Mouse (Mus musculus): Measurements from ENCODE around the gene Cacng8. TPM values are rescaled to one million over a fixed set of nuclear protein-coding genes. Genes with fewer than 3 reads are reported as not detected.
A peak's percentile ranks its signal among the peaks of the same experiment; 100 is the strongest.

Gene Cacng8
- polyA plus RNA-seq, 1 experiment from 2014 or later: 5.1 TPM

DNA sequence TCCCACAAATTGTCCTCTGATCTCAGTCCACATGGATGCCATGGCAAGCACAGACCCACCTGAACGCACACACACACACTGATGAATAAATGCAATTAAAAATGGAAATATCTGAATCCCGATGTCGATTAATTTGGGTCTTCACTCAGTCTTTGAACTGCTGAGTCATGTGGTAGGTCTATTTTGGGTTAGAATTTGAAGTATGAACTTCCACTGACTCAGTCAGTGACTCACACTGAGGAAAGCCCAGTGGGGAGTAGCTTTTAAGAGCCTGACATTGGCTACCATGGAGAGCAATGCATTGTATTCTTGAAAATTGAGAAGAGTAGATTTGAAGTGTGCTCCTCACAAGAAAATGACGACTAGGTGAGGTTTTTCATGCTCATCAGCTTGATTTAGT, 56.5 kb downstream of the Cacng8 start:
- no peaks in the 10 kb centered on the region for H3K36me3 ChIP-seq (ENCODE audit: control insufficient read depth, insufficient read depth, low read length)
- H3K4me2 ChIP-seq (replicated peaks; ENCODE audit: low read depth, low read length): no peak overlapping the region
- 82% methylated on average over 4 of the region's 4 CpGs for WGBS
- no peaks in the 10 kb centered on the region for H3K27me3 ChIP-seq (ENCODE audit: control insufficient read depth, insufficient read depth, low read length)
- no peaks in the 10 kb centered on the region for H3K9me3 ChIP-seq (ENCODE audit: control insufficient read depth, low read length)
- no peak for DNase-seq (ENCODE audit: low spot score)
- H3K4me1 ChIP-seq (replicated peaks; ENCODE audit: control insufficient read depth, insufficient read depth, low read length): no peaks in the 10 kb centered on the region
- no peak overlapping the region for H3K27ac ChIP-seq (ENCODE audit: low read depth, low read length)
- no peak overlapping the region for H3K9ac ChIP-seq (ENCODE audit: low read depth, low read length)
- H3K4me3 ChIP-seq (ENCODE audit: low read depth, low read length): no peak overlapping the region
- ATAC-seq (ENCODE audit: low FRiP score): no peak

DNA sequence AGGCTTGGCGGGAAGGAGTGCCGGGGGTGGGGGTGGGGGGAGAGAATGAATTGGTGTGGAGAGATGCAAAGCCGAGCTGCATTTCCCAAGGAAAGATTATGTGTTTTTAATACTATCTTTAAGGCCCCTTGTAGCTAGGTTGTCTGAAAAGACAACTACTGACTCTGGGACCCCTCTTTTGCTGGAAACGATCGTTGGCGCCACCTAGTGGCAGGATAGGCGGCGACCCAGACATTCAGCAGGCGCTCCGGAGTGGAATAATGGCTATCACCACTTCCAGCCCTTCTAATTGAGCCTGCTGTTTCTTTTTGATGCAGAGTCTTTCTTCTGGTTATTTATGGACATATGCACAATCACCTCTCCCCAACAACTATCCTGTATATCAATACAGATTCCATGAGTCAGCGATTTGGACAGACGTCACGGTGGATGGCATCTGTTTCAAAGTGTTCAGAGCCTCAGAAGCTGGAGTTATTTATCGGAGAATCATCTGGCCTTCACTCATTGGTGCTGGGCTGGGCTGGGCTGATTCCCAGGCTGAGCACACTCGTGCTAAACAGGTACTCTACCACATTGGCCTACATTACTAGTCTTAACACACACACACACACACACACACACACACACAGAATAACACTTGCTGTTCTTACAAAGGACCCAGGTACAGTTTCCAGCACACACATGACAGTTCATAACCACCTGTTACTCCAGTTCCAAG, 58.4 kb downstream of the Cacng8 start:
- H3K4me2 ChIP-seq (replicated peaks; ENCODE audit: low read depth, low read length): no peak overlapping the region
- no peak overlapping the region for H3K4me3 ChIP-seq (ENCODE audit: low read depth, low read length)
- peak; percentile 74 for ATAC-seq (ENCODE audit: low FRiP score)
- H3K27me3 ChIP-seq (ENCODE audit: control insufficient read depth, insufficient read depth, low read length): no peaks in the 10 kb centered on the region
- H3K4me1 ChIP-seq (replicated peaks; ENCODE audit: control insufficient read depth, insufficient read depth, low read length): no peaks in the 10 kb centered on the region
- no peaks in the 10 kb centered on the region for H3K36me3 ChIP-seq (ENCODE audit: control insufficient read depth, insufficient read depth, low read length)
- H3K9ac ChIP-seq (ENCODE audit: low read depth, low read length): no peak overlapping the region
- H3K27ac ChIP-seq (ENCODE audit: low read depth, low read length): no peak overlapping the region
- DNase-seq (ENCODE audit: low spot score): peak; percentile 87
- H3K9me3 ChIP-seq (ENCODE audit: control insufficient read depth, low read length): no peaks in the 10 kb centered on the region
- 19% methylated on average over 15 of the region's 15 CpGs for WGBS

DNA sequence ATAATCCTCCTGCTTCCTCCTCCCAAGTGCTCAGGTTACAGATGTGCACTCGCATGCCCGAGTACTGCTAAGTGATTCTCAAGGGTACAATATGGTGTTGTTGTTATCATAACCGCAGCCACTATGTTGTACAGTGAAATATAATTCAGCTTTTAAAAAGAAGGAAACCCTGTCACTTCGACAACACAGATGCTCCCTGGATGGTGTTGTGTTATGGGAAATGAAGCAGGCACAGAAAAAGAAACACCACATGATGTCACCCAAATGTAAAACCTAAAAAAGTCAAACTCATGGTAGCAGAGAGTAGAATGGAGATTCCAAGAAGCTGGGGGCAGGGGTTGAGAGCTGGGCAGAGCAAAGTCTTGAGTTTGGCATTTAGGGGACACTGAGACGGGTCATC, 60.2 kb downstream of the Cacng8 start:
- Histone ChIP-seq H3K4me3 (ENCODE audit: low read depth, low read length) (no peak overlapping the region), H3K27me3 (ENCODE audit: control insufficient read depth, insufficient read depth, low read length) (no peaks in the 10 kb centered on the region), H3K9me3 (ENCODE audit: control insufficient read depth, low read length) (no peaks in the 10 kb centered on the region), H3K4me1 (replicated peaks; ENCODE audit: control insufficient read depth, insufficient read depth, low read length) (no peaks in the 10 kb centered on the region), H3K9ac (ENCODE audit: low read depth, low read length) (no peak overlapping the region), H3K27ac (ENCODE audit: low read depth, low read length) (no peak overlapping the region), H3K36me3 (ENCODE audit: control insufficient read depth, insufficient read depth, low read length) (no peaks in the 10 kb centered on the region), H3K4me2 (replicated peaks; ENCODE audit: low read depth, low read length) (no peak overlapping the region)
- 69% methylated on average over 5 of the region's 5 CpGs for WGBS
- ATAC-seq (ENCODE audit: low FRiP score) (no peak), DNase-seq (ENCODE audit: low spot score) (no peak)

DNA sequence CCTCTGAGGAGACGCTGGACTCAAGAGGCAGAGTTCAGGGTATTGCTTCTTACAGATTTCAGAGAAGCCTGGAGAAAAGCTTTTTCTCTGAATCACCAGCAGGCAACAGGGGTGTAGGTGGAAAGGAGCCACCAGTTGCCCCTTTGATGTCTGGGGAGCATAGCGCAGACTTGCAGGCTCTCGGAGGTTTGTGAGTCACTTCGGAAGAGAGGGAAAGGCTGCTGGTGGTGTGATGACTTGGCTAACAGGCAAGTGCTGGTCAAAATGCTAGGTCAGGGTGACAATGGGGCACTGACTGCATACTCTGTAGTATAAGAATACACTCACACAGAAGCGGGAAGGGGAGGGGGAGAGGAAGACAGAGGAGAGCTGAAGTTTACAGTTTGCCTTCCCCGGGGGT, 60.7 kb downstream of the Cacng8 start:
- no peaks in the 10 kb centered on the region for H3K4me1 ChIP-seq (replicated peaks; ENCODE audit: control insufficient read depth, insufficient read depth, low read length)
- WGBS: 51% methylated on average over 6 of the region's 6 CpGs
- no peak for DNase-seq (ENCODE audit: low spot score)

DNA sequence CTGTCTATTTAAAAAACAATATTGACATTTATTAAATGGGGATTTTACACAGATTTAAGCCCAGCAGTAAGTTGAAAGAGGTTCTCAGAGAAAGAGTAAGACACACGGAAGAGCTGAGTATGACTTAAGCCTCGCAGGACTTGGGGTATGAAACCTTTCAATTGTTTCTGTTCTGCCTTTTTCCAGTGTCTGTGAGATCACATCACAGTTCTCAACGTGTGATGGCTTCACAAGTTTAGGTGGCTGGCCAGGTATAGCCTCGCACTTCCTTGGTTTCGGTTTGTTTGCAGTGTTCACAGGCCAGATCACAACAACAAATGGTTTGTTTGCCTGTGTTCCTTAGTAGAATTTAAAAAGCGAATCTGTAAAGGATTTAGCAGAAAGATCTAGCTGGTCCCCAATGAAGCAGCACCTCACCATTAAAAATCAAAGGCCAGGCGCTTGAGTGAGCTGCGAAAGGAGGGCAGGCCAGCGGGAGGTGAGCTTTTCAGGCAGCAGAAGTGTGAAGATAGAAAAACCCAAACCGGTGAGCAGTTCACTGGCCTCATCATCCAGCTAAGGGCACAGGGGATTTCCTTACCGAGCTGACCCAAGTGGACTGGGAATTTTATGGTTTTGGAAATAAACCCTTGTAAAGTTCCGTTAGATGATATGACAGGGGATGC, 62.5 kb downstream of the Cacng8 start:
- H3K4me2 ChIP-seq (replicated peaks; ENCODE audit: low read depth, low read length): no peak overlapping the region
- DNase-seq (ENCODE audit: low spot score) (no peak), ATAC-seq (ENCODE audit: low FRiP score) (no peak)
- WGBS: 55% methylated on average over 12 of the region's 12 CpGs
- H3K9ac ChIP-seq (ENCODE audit: low read depth, low read length): no peak overlapping the region
- no peak overlapping the region for H3K4me3 ChIP-seq (ENCODE audit: low read depth, low read length)
- H3K27me3 ChIP-seq (ENCODE audit: control insufficient read depth, insufficient read depth, low read length): no peaks in the 10 kb centered on the region
- H3K36me3 ChIP-seq (ENCODE audit: control insufficient read depth, insufficient read depth, low read length): no peaks in the 10 kb centered on the region
- H3K27ac ChIP-seq (ENCODE audit: low read depth, low read length): no peak overlapping the region
- no peaks in the 10 kb centered on the region for H3K9me3 ChIP-seq (ENCODE audit: control insufficient read depth, low read length)
- no peaks in the 10 kb centered on the region for H3K4me1 ChIP-seq (replicated peaks; ENCODE audit: control insufficient read depth, insufficient read depth, low read length)

More for the DNA sequence above, 60.7 kb downstream of the Cacng8 start:
- Histone ChIP-seq H3K4me2 (replicated peaks; ENCODE audit: low read depth, low read length) (no peak overlapping the region), H3K27ac (ENCODE audit: low read depth, low read length) (no peak overlapping the region), H3K9ac (ENCODE audit: low read depth, low read length) (no peak overlapping the region), H3K4me3 (ENCODE audit: low read depth, low read length) (no peak overlapping the region), H3K36me3 (ENCODE audit: control insufficient read depth, insufficient read depth, low read length) (no peaks in the 10 kb centered on the region), H3K9me3 (ENCODE audit: control insufficient read depth, low read length) (no peaks in the 10 kb centered on the region), H3K27me3 (ENCODE audit: control insufficient read depth, insufficient read depth, low read length) (no peaks in the 10 kb centered on the region)
- ATAC-seq (ENCODE audit: low FRiP score): no peak

DNA sequence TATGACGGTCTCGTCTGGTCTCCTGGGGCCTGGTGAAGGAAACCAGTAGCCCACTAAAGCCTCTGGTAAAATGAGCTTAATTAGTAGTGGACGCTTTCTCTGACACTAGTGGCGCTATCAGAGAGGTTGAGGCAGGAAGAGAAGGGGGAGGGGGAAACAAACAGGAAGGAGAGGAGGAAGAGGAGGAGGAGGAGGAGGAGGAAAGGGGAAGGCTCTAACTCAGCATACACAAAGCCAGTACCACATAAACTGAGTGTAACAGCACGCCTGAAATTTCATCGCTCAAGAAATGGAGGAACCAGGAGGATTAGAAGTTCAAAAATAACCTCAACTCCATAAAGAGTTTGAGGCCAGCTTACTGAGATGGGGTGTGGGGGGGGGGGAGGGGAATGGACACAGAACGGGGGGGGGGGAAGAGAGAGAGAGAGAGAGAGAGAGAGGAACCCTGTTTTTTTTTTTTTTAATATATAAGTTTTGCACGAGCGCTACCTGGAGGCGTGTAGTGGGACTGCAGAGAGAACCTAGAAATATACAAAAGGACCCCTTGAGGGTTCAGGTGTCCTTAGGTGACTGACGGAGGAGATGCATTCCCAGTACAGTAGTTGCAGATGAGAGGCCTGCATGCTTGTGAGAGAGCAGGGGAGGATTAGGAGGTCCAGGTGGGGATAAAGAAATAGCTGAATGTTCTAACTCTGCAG, 63.2 kb downstream of the Cacng8 start:
- Histone ChIP-seq H3K36me3 (ENCODE audit: control insufficient read depth, insufficient read depth, low read length) (no peaks in the 10 kb centered on the region), H3K9me3 (ENCODE audit: control insufficient read depth, low read length) (no peaks in the 10 kb centered on the region), H3K27me3 (ENCODE audit: control insufficient read depth, insufficient read depth, low read length) (no peaks in the 10 kb centered on the region), H3K4me3 (ENCODE audit: low read depth, low read length) (no peak overlapping the region), H3K27ac (ENCODE audit: low read depth, low read length) (no peak overlapping the region), H3K4me2 (replicated peaks; ENCODE audit: low read depth, low read length) (no peak overlapping the region), H3K4me1 (replicated peaks; ENCODE audit: control insufficient read depth, insufficient read depth, low read length) (no peaks in the 10 kb centered on the region), H3K9ac (ENCODE audit: low read depth, low read length) (no peak overlapping the region)
- peak; percentile 17 for DNase-seq (ENCODE audit: low spot score)
- no peak for ATAC-seq (ENCODE audit: low FRiP score)
- 64% methylated on average over 10 of the region's 11 CpGs for WGBS

DNA sequence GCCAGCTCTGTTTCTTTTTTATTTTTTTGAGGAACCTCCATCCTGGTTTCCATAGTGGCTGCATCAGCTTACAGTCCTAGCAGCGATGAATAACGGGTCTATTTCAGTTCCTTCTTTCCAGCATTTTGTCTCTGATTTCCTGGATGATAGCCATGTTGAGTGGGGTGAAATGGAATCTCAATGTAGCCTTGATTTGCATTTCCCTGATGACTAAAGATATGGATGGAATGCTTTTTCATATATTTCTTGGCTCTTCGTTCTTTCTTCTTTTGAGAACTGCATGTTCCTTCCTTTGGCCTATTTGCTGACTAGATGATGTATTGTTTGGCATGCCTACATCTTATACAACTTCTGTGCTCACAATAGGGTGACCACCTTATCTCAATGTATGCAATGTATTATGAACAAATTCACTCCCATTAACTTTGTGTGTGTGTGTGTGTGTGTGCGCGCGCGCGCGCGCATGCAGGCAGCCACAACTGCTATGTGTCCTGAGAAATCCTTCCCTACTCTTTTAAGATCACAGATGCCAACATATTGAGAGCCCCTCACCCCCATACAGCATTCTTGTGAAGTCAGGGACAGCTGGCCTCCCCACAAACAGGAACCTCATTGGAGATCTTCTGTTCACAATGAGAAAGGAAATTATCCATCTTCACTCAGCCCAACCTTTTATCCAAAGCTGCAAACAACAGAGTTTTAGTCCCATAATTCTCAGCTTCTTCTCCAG, 66.8 kb downstream of the Cacng8 start:
- 95% methylated on average over 10 of the region's 10 CpGs for WGBS
- Histone ChIP-seq H3K9ac (ENCODE audit: low read depth, low read length) (no peak overlapping the region), H3K27me3 (ENCODE audit: control insufficient read depth, insufficient read depth, low read length) (no peaks in the 10 kb centered on the region), H3K27ac (ENCODE audit: low read depth, low read length) (no peak overlapping the region), H3K4me1 (replicated peaks; ENCODE audit: control insufficient read depth, insufficient read depth, low read length) (no peaks in the 10 kb centered on the region), H3K36me3 (ENCODE audit: control insufficient read depth, insufficient read depth, low read length) (no peaks in the 10 kb centered on the region), H3K4me2 (replicated peaks; ENCODE audit: low read depth, low read length) (no peak overlapping the region), H3K4me3 (ENCODE audit: low read depth, low read length) (no peak overlapping the region), H3K9me3 (ENCODE audit: control insufficient read depth, low read length) (no peaks in the 10 kb centered on the region)
- ATAC-seq (ENCODE audit: low FRiP score) (no peak), DNase-seq (ENCODE audit: low spot score) (no peak)

DNA sequence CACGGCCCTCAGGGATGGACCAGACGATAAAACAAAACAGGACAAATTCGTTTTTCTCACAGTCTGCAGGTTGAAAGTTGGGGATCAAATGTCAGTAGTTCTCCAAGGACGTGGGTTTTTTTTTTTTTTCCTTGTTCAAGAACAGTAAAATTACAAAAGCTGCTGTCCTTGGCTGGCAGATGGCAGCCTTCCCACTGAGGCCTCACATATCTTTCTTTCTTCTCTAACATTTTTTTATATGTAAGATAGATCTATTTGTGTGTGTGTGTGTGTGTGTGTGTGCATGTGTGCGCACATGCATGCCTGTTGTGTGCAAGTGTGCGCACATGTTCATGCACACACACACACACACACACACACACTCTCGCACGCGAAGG, 67.3 kb downstream of the Cacng8 start:
- H3K4me1 ChIP-seq (replicated peaks; ENCODE audit: control insufficient read depth, insufficient read depth, low read length): no peaks in the 10 kb centered on the region
- ATAC-seq (ENCODE audit: low FRiP score): no peak
- no peak for DNase-seq (ENCODE audit: low spot score)
- no peak overlapping the region for H3K4me2 ChIP-seq (replicated peaks; ENCODE audit: low read depth, low read length)
- no peak overlapping the region for H3K4me3 ChIP-seq (ENCODE audit: low read depth, low read length)
- H3K27ac ChIP-seq (ENCODE audit: low read depth, low read length): no peak overlapping the region
- no peak overlapping the region for H3K9ac ChIP-seq (ENCODE audit: low read depth, low read length)
- no peaks in the 10 kb centered on the region for H3K9me3 ChIP-seq (ENCODE audit: control insufficient read depth, low read length)
- H3K27me3 ChIP-seq (ENCODE audit: control insufficient read depth, insufficient read depth, low read length): no peaks in the 10 kb centered on the region
- no peaks in the 10 kb centered on the region for H3K36me3 ChIP-seq (ENCODE audit: control insufficient read depth, insufficient read depth, low read length)
- 79% methylated on average over 9 of the region's 9 CpGs for WGBS
